Mouse (Mus musculus): ENCODE data around the gene Ttc7b. TPM values are rescaled to one million over a fixed set of nuclear protein-coding genes. Genes with fewer than 3 reads are reported as not detected.

Gene Ttc7b
- total and polyA plus RNA-seq, 2 experiments, result 7.7 to 10.7 TPM

GRCm38 (mm10) chr12:100337351-100338018 lies 183.1 kb downstream of the Ttc7b start:
- Histone ChIP-seq H3K36me3 (ENCODE audit: control insufficient read depth, insufficient read depth, low read length) (peaks cover 9% of the 10 kb centered on the region; the same call in 1 of the 2 replicates), H3K4me3 (ENCODE audit: insufficient read depth, low read depth, low read length) (no peak overlapping the region), H3K79me2 (ENCODE audit: control insufficient read depth, insufficient read depth, low read length) (no peaks in the 10 kb centered on the region), H3K27me3 (ENCODE audit: control insufficient read depth, insufficient read depth, low read length) (no peaks in the 10 kb centered on the region), H3K9ac (ENCODE audit: low read depth, low read length) (no peak overlapping the region), H3K27ac (replicated peaks; ENCODE audit: insufficient read depth, low read depth, low read length) (no peak overlapping the region), H3K4me1 (ENCODE audit: control insufficient read depth, insufficient read depth, low read length) (peaks cover 4% of the 10 kb centered on the region; the same call in 1 of the 2 replicates)
- TF ChIP-seq POLR2A (IDR thresholded peaks at IDR 0.05; ENCODE audit: extremely low read depth, insufficient read depth, low read length) (no peak), CTCF (IDR thresholded peaks at IDR 0.05; ENCODE audit: low read depth, low read length) (no peak)
- DNase-seq (ENCODE audit: extremely low read depth, low read depth, low spot score), result no peak
- 88% methylated on average over 5 of the region's 5 CpGs for WGBS

- TF ChIP-seq CTCF (IDR thresholded peaks at IDR 0.05; ENCODE audit: low read depth, low read length) (no peak), POLR2A (IDR thresholded peaks at IDR 0.05; ENCODE audit: extremely low read depth, insufficient read depth, low read length) (no peak)
- H3K27ac ChIP-seq (replicated peaks; ENCODE audit: insufficient read depth, low read depth, low read length), result no peak overlapping the region
- peaks cover 9% of the 10 kb centered on the region; the same call in 1 of the 2 replicates for H3K36me3 ChIP-seq (ENCODE audit: control insufficient read depth, insufficient read depth, low read length)
- no peaks in the 10 kb centered on the region for H3K4me1 ChIP-seq (ENCODE audit: control insufficient read depth, insufficient read depth, low read length)
- H3K27me3 ChIP-seq (ENCODE audit: control insufficient read depth, insufficient read depth, low read length), result no peaks in the 10 kb centered on the region
- 76% methylated on average over 5 of the region's 5 CpGs for WGBS
- DNase-seq (ENCODE audit: extremely low read depth, low read depth, low spot score), result no peak
- no peak overlapping the region for H3K9ac ChIP-seq (ENCODE audit: low read depth, low read length)
- H3K4me3 ChIP-seq (ENCODE audit: insufficient read depth, low read depth, low read length), result no peak overlapping the region
- no peaks in the 10 kb centered on the region for H3K79me2 ChIP-seq (ENCODE audit: control insufficient read depth, insufficient read depth, low read length)
These were observed 184.4 kb downstream of the Ttc7b start for GRCm38 (mm10) chr12:100336241-100336640.

GRCm38 (mm10) chr12:100331806-100332205 lies 188.8 kb downstream of the Ttc7b start:
- Histone ChIP-seq H3K4me1 (ENCODE audit: control insufficient read depth, insufficient read depth, low read length) (no peaks in the 10 kb centered on the region), H3K9ac (ENCODE audit: low read depth, low read length) (no peak overlapping the region), H3K36me3 (ENCODE audit: control insufficient read depth, insufficient read depth, low read length) (peaks cover 9% of the 10 kb centered on the region), H3K27me3 (ENCODE audit: control insufficient read depth, insufficient read depth, low read length) (no peaks in the 10 kb centered on the region), H3K4me3 (ENCODE audit: insufficient read depth, low read depth, low read length) (no peak overlapping the region), H3K79me2 (ENCODE audit: control insufficient read depth, insufficient read depth, low read length) (no peaks in the 10 kb centered on the region), H3K27ac (replicated peaks; ENCODE audit: insufficient read depth, low read depth, low read length) (no peak overlapping the region)
- TF ChIP-seq CTCF (IDR thresholded peaks at IDR 0.05; ENCODE audit: low read depth, low read length) (no peak), POLR2A (IDR thresholded peaks at IDR 0.05; ENCODE audit: extremely low read depth, insufficient read depth, low read length) (no peak)
- 95% methylated on average over 6 of the region's 6 CpGs for WGBS
- DNase-seq (ENCODE audit: extremely low read depth, low read depth, low spot score), result no peak

- no peak overlapping the region for H3K27ac ChIP-seq (replicated peaks; ENCODE audit: insufficient read depth, low read depth, low read length)
- no peak overlapping the region for H3K9ac ChIP-seq (ENCODE audit: low read depth, low read length)
- peaks cover 6% of the 10 kb centered on the region for H3K36me3 ChIP-seq (ENCODE audit: control insufficient read depth, insufficient read depth, low read length)
- H3K4me3 ChIP-seq (ENCODE audit: insufficient read depth, low read depth, low read length), result no peak overlapping the region
- WGBS, result 86% methylated on average over 8 of the region's 8 CpGs
- H3K27me3 ChIP-seq (ENCODE audit: control insufficient read depth, insufficient read depth, low read length), result no peaks in the 10 kb centered on the region
- H3K4me1 ChIP-seq (ENCODE audit: control insufficient read depth, insufficient read depth, low read length), result no peaks in the 10 kb centered on the region
- DNase-seq (ENCODE audit: extremely low read depth, low read depth, low spot score), result no peak
- no peak for TF ChIP-seq CTCF (IDR thresholded peaks at IDR 0.05; ENCODE audit: low read depth, low read length)
- no peak for TF ChIP-seq POLR2A (IDR thresholded peaks at IDR 0.05; ENCODE audit: extremely low read depth, insufficient read depth, low read length)
- H3K79me2 ChIP-seq (ENCODE audit: control insufficient read depth, insufficient read depth, low read length), result no peaks in the 10 kb centered on the region
These were observed 190.4 kb downstream of the Ttc7b start for GRCm38 (mm10) chr12:100330234-100330633.

- Histone ChIP-seq H3K79me2 (ENCODE audit: control insufficient read depth, insufficient read depth, low read length) (no peaks in the 10 kb centered on the region), H3K4me3 (ENCODE audit: insufficient read depth, low read depth, low read length) (no peak overlapping the region), H3K9ac (ENCODE audit: low read depth, low read length) (no peak overlapping the region), H3K4me1 (ENCODE audit: control insufficient read depth, insufficient read depth, low read length) (no peaks in the 10 kb centered on the region), H3K36me3 (ENCODE audit: control insufficient read depth, insufficient read depth, low read length) (peaks cover 9% of the 10 kb centered on the region), H3K27ac (replicated peaks; ENCODE audit: insufficient read depth, low read depth, low read length) (no peak overlapping the region), H3K27me3 (ENCODE audit: control insufficient read depth, insufficient read depth, low read length) (no peaks in the 10 kb centered on the region)
- no peak for DNase-seq (ENCODE audit: extremely low read depth, low read depth, low spot score)
- WGBS, result 93% methylated on average over 4 of the region's 4 CpGs
- no peak for TF ChIP-seq POLR2A (IDR thresholded peaks at IDR 0.05; ENCODE audit: extremely low read depth, insufficient read depth, low read length)
- TF ChIP-seq CTCF (IDR thresholded peaks at IDR 0.05; ENCODE audit: low read depth, low read length), result no peak
These were observed 191.6 kb downstream of the Ttc7b start for GRCm38 (mm10) chr12:100328998-100329397.

- no peak for DNase-seq (ENCODE audit: extremely low read depth, low read depth, low spot score)
- Histone ChIP-seq H3K9ac (ENCODE audit: low read depth, low read length) (no peak overlapping the region), H3K27me3 (ENCODE audit: control insufficient read depth, insufficient read depth, low read length) (no peaks in the 10 kb centered on the region), H3K4me1 (ENCODE audit: control insufficient read depth, insufficient read depth, low read length) (no peaks in the 10 kb centered on the region), H3K27ac (replicated peaks; ENCODE audit: insufficient read depth, low read depth, low read length) (no peak overlapping the region), H3K36me3 (ENCODE audit: control insufficient read depth, insufficient read depth, low read length) (peaks cover 11% of the 10 kb centered on the region), H3K4me3 (ENCODE audit: insufficient read depth, low read depth, low read length) (no peak overlapping the region), H3K79me2 (ENCODE audit: control insufficient read depth, insufficient read depth, low read length) (no peaks in the 10 kb centered on the region)
- TF ChIP-seq POLR2A (IDR thresholded peaks at IDR 0.05; ENCODE audit: extremely low read depth, insufficient read depth, low read length), result no peak
- TF ChIP-seq CTCF (IDR thresholded peaks at IDR 0.05; ENCODE audit: low read depth, low read length), result no peak
- 86% methylated on average over 9 of the region's 9 CpGs for WGBS
These were observed 192.1 kb downstream of the Ttc7b start for GRCm38 (mm10) chr12:100328557-100328956.
